Mouse (Mus musculus): Measurements from ENCODE around the gene Cfhr2. TPM values are rescaled to one million over a fixed set of nuclear protein-coding genes. Genes with fewer than 3 reads are reported as not detected.

The Cfhr2 gene
- polyA plus RNA-seq (2014; fragmentation: Illumina TruSeq; extraction: RNeasy Lipid Tissue Mini Kit (QIAGEN cat#74804); ENCODE audit: low read depth, low replicate concordance): 1.2 TPM

GRCm38 (mm10) chr1:139858548-139858947 is at the start of gene Cfhr2:
TSS of gene Cfhr2 (minus strand) at chr1:139858702.

GRCm38 (mm10) chr1:139781143-139781542 is 77.4 kb downstream of the Cfhr2 start, which contains the start of gene Gm4788:
TSS of gene Gm4788 (minus strand) at chr1:139781243.

Other genes starting within 250 kb of the Cfhr2 start
- 0.16 TPM for gene Gm4788, start 77.5 kb downstream of the Cfhr2 start, polyA plus RNA-seq (2014; fragmentation: Illumina TruSeq; extraction: RNeasy Lipid Tissue Mini Kit (QIAGEN cat#74804); ENCODE audit: low read depth, low replicate concordance)